Mouse (Mus musculus): ENCODE measurements around the gene Kremen2.
A peak's percentile ranks its signal among the peaks of the same experiment; 100 is the strongest.

Kremen2 gene

DNA sequence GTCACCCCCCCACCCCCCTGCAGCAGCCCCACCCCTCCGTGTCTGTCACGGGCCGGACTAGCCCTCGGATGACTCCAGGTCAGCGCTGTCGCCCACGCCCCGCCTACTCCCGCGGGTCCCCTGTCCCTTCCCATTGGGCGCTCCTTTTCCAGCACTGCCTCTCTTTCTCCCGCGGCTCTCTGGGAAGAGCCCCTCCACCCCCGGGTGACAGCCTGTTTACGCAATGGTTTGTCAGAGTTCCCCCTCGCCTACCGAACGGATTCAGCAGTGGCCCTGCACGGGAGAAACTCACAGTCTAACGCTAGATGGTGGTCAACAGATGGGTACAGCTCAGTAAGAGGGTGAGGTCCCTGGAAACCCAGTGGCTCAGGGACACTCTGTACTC lies 18.9 kb downstream of the Kremen2 start:
- peak; percentile 62 for DNase-seq

DNA sequence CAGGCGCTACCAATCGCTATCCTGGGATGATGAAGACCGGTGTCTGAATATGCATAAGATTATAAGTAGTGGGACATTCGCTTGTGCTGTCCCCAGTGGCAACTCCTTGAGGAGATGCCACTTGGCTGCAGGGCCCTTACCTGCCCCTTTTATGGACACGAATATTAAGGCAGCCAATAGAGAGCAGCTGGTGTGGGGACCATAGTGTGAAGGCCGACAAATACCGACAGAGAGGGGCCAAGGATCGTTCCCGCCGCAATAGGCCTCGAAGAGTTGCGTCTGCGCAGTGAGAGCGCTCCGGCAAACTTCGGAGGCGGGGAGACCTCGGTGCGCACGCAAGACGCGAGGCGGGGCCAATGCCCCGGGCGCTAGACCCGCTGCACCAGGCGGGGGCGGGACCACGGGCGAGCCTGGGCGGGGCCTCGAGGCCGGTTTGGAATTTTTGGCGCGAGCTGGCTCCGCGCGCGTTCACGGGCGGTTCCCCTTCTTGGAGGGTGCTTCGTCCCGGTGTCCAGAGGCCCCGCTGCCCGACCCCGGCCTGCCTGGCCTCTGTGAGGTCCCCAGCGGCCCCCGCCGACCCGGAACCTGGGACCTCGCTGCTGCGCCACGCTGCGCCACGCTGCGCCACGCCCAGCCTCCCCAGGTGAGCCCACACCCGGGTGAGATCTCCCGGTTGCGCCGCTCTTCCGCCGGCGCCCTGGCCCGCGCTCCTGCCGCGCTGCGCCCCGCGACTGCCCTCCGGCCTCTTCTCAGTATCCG lies 19.5 kb downstream of the Kremen2 start, which contains the start of gene Pkmyt1:
Gene Pkmyt1 (plus strand): TSS at position 338 of the 759 bp plus-strand sequence.
- peak; percentile 94 for DNase-seq

DNA sequence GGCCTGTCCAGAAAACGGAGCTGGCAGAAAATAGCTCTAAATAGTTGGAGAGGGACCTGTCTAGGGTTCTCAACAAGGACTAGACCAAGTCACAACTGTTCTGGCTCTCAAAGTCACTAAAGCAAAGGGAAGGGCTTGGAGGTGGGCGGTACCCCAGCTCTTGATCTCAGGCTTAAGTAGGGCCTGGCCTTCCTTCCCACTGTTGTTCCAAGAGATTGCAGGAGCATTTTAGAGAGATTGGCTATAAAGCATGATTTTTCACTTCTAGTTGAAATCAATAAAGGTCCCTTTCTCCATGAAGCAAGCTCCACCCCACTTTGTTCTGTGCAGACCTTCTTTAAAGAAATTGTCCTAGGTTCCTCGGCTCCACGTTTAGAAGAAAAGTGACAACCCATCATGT lies 20.2 kb downstream of the Kremen2 start:
- DNase-seq = no peak

DNA sequence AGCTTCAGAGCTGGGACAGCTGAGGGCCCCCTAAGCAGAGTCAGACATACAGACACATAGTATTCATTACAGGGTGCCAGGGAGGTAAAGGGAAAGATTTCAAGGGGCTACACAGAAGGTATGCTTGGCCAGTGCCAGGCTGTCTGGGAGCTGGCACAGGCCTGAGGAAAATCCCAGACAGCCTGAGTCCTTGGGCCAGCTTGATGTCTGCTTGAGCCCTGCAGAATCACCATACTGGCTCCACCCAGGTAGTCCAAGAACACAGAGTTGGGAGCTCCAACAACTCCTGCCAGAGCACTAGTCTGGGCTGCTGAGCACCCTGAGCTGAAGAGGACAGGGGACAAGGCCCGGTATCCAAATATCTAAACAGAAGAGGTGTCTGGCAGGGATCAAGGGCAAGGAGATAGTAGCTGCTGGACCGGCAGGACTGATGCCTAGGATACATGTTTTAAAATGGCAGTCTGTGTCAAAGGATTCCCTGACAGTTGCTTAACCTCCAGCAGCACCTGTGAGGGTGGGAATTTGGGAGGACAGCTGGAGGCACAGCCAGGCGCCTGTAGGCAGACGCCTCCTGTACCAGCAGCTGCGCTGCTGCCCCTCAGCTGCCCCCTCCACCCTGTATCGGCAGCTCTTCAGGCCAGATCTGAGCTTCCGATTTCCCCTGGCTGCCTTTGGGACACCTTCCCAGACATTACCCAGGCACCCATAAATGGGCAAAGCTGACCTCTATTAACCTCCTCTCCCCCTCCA lies 23.1 kb downstream of the Kremen2 start, which contains the start of gene 1520401A03Rik:
Gene 1520401A03Rik (minus strand): TSS at position 408 of the 750 bp plus-strand sequence.
- DNase-seq = no peak

DNA sequence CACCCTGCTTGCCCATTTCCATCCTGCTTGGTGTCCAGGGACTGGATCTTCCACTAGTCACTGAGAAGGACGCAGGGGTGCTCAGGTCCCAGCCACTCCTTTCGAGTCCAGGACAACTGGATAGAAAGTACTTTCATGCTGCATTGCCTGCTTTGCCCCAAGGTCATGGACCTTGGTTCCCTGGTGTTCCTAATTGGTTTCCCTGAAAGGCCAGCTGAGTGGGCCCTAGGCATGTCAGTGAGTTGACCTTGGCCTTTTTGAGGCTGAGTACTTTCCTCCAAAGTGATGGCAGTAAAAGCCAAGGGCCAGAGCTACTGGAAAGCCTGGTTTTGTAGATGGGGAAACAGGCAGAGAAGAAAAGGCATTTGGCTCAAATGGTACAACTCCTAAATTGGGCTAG lies 23.7 kb downstream of the Kremen2 start:
- no peak for DNase-seq

DNA sequence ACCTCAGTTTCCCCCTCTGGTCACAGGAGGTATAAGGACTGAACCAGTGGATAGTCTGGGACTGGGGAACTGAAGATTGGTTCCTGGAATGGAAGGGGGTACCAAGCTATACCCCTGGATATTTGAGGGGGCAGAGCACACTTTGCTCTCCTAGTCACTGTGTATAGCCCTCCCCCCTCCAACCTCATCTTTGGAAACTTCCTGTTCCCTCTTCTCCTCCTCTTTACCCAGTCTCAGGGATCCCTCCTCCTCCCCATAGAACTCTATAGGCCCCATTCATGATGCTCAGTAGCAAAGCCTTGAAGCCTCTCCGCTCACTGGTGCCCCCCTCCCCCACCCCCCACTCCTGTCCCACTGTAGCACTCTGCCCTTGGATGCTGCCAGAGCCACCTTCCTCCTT lies 26.2 kb downstream of the Kremen2 start:
- no peak for DNase-seq

DNA sequence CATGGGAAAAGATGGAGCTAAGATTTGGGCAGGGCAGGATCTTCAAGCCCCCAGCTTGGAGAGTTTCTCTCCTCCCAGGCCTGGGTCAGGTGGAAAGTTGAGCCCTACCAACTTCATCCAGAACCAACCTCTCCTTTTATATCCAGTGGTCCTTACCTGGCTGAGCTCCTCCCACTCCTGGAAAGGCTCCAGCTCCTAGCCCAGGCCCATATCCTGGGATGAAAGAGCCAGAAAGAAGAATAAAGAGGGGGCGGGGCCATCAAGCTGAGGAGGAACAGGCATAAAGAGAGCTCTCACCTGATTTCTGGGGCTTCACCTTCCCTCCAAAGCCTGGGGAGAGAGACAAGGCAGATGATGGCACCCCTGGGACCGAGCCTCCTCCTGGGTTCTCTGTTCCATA lies 28.6 kb downstream of the Kremen2 start:
- no peak for DNase-seq

DNA sequence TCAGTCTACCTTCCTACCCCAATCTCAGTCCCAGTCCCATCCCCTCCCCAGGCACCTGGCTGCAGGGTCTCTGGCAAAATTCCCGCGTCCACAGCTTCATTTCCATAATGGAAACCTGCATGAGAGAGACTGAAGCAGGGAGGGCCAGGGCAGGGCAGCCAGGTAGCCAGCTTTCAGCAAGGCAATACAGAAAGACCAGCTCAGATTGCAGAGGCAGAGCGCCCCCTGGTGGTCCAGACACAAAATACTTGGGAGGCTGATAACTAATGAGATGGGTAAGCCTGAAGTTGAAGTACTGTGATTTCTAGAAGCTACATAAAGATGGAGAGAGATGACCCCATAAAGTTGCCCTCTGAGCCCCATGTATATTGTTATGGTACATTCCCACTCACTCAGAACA lies 39.4 kb downstream of the Kremen2 start:
- DNase-seq = peak; percentile 81

DNA sequence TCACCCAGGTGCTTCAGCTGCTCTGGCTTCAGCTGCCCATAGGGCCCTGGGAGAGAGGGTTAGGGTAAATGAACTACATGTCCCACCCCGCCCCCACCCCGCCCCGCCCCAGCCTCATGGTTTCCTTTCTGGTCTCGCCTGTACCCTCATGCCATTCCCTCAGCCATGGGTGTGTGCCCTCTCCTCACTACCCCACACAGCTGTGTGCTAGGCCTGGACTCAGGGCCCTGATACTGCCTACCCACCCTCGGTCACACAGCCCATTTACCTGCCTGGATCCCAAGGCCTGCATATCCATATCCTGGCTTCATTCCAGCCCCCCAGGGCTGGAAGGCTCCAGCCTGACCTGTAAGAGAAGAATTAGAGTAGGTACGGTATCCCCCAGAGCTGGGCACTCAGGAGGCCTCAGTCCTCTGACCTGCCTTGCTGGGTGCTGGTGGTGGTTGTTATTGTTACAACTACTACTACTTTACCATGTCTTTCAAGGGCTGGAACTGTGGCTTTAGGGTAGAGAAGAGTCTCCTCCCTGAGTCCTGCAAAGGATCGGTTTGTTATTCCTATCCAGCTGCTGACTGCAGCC lies 40.0 kb downstream of the Kremen2 start:
- DNase-seq = no peak

DNA sequence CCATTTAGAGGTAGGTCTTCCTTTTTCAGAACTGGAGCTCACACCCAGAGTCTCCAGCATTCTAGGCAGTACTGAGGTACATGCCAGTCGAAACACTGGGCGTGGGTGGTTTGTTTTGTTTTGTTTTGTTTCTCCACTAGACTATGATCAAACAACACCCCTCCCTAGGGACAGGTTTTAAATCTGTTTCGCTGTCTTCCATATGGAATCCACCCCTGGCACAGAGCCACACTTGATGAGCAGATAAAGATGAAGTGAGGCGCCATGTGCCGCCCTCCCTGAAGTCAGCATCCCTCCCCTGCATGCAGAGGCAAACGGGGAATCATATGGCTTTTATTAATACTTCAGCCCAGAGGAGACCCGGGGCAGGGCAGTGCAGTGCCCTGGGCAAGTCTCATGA lies 40.9 kb downstream of the Kremen2 start:
- peak; percentile 57 for DNase-seq

DNA sequence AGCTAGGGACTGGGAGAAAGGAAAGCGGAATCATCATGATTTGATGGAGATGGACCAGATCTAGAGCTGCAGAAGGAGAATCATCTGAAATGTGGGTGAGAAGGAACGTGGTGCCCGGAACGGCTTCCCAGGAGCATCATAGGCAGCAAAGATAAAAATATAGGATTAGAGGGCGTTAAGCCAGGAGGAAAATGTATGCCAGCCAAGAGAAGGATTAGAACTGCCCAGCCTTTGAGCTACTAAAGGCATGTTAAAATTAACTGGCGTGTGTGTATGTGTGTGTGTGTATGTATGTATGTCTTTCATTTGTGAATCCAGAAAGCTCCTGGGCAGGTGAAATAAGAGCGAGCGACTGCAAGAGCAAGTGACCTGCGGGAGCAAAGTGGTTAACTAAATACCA lies 42.3 kb downstream of the Kremen2 start:
- DNase-seq = no peak

DNA sequence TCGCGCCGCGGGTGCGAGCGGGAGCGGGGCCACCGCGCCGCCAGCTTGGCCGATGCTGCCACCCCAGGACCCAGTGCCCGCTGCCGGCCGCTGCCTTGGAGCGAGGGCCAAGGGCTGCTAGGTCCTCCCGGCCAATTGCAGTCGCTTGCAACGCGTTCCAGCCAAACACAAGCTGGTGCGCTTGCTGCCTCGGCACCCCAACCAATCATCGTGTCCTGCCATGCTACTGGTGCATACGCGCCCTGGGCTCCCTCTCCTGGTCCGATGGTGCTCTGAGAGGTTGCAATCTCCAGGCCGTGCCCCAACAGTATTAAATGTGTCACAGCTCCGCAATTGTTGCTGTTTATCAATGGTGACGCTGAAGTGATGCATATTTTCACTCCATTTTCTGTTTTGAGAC lies 45.6 kb downstream of the Kremen2 start:
- DNase-seq = peak; percentile 91

DNA sequence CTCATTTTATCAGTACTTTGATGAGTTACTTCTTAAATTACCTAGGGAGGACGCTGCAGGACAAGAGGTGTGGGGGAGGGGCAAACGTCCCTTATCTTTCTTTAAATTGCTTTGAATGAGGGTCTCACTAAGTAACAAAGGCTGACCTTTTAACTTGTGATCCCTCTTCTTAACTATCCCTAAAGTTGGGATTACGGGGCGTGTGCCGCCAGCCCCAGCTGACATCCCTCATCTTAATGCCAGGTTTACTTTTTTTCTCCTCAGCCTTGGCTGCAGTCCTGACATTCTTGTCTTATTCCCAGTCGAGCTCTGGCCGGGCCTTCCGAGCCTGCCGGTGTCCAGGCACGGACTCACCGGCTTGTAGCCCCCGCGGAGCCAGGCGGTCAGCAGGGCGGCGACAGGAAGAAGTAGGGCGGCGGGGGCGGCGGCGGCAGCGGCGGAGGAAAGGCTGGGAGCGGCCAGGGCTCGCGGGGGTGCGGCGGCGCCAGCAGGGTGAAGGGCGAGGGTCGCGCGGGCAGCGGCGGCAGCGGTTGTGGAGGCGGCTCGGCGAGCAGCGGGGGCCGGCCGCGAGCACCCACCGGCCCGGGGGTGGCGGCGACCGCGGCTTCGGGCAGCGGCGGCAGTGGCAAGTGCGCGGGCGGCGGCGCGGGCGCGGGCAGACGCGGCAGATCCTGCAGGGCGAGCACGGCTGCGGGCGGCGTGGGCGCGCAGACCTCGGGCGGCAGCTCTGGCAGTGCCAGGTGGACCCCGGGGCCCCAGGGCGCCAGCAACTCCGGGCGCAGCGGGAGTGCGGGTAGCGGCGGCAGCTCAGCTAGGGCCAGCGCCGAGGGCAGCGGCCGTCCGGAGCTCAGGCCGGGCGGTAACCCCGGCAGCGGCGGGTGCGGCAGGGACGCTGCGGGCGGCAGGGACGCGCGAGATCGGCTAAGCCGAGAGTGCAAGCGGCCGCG lies 46.2 kb downstream of the Kremen2 start:
- peak; percentile 42 for DNase-seq

DNA sequence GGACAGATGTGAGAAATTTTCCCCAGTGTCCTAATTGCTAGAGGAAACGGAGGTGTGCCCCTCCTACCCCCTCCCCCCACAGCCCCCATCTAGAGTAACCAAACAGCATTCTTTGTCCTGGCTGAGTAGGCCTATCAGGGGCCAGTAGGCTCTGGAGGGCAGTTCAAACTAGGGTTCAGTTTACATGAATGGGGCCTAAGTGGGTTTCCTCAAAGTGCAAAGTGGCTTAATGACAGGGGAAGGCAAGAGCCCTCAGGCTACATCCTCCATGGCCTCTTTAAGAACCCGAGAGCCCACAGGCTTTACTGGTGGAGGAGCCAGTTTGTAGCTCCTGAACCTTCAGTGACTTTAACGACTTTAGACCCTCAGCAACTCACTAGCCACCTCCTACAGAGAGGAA lies 49.8 kb downstream of the Kremen2 start:
- no peak for DNase-seq

DNA sequence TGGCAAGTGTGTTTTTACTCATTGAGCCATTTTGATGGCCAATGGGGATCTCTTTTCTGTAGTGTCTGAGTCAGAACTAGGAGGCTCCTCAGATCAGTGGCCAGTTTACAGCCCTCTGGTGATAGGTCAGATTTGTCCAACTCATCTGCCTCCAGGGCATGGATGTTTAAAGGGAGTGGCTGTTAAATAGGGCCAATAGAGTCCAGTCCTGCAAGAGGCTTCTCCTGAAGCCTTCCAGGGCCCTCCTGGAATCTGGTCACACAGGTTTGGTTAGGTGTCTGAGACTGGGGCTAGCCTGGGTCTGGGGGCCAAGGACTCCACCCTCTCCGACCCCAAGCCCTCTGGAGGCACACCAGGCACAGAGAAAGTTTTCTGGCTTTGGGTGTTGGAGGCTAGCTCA lies 51.1 kb downstream of the Kremen2 start:
- no peak for DNase-seq
